In genomic region chr5:9035457-9035856, GRCm38 (mm10) we compare ENCODE assay signal across 24 mouse cellular contexts. TPM values are rescaled to one million over a fixed set of nuclear protein-coding genes. Genes with fewer than 3 reads are reported as not detected.
DNase-seq lines count a peak whose midpoint lies in the region; ATAC-seq and TF ChIP-seq lines count a peak whose summit lies in the region.
"Had no signal": no experiment of that assay in that cellular context is flagged by ENCODE, and none has a peak within 500 bp of the region (broad histone marks: within the 10 kb centered on the region; RNA-seq: fewer than 3 reads in every experiment).

No protein-coding gene starts in this region.

- H3K4me3 ChIP-seq in liver, adult 2 months (ENCODE audit: insufficient read depth, low read depth, low read length): no peak overlapping the region
- H3K4me3 ChIP-seq in liver, embryonic 12.5 days: no peak overlapping the region
- H3K4me3 ChIP-seq: embryonic facial prominence, embryonic 12.5 days; embryonic facial prominence, embryonic 15.5 days; forebrain, embryonic 12.5 days; forebrain, embryonic 15.5 days; heart, adult 2 months; heart, embryonic 10.5 days; heart, embryonic 13.5 days; hindbrain, embryonic 12.5 days; hindbrain, embryonic 15.5 days had no signal

- no peak for TF ChIP-seq POLR2A in liver, adult 2 months (IDR thresholded peaks at IDR 0.05; ENCODE audit: extremely low read depth, insufficient read depth, low read length)

- H3K27ac ChIP-seq in liver, adult 2 months (replicated peaks; ENCODE audit: insufficient read depth, low read depth, low read length): peak overlapping the region; percentile 92
- no peak overlapping the region for H3K27ac ChIP-seq in liver, embryonic 12.5 days
- H3K27ac ChIP-seq: embryonic facial prominence, embryonic 12.5 days; embryonic facial prominence, embryonic 15.5 days; forebrain, embryonic 12.5 days; forebrain, embryonic 15.5 days; heart, adult 2 months; heart, embryonic 10.5 days; heart, embryonic 13.5 days; hindbrain, embryonic 12.5 days; hindbrain, embryonic 15.5 days had no signal

- no peak overlapping the region for H3K4me2 ChIP-seq in liver, embryonic 12.5 days
- H3K4me2 ChIP-seq: embryonic facial prominence, embryonic 12.5 days; embryonic facial prominence, embryonic 15.5 days; forebrain, embryonic 12.5 days; forebrain, embryonic 15.5 days; heart, embryonic 13.5 days; hindbrain, embryonic 12.5 days; hindbrain, embryonic 15.5 days had no signal

- 79% methylated on average over 4 of the region's 4 CpGs for WGBS in liver, adult 2 months
- 80% methylated on average over 4 of the region's 4 CpGs for WGBS in liver, embryonic 12.5 days (ENCODE audit: insufficient replicate concordance)

- no peaks in the 10 kb centered on the region for H3K9me3 ChIP-seq in liver, embryonic 12.5 days (replicated peaks)
- H3K9me3 ChIP-seq: embryonic facial prominence, embryonic 12.5 days; embryonic facial prominence, embryonic 15.5 days; forebrain, embryonic 12.5 days; forebrain, embryonic 15.5 days; heart, embryonic 10.5 days; heart, embryonic 13.5 days; hindbrain, embryonic 12.5 days; hindbrain, embryonic 15.5 days had no signal

- H3K9ac ChIP-seq in liver, adult 2 months (ENCODE audit: low read depth, low read length): no peak overlapping the region
- H3K9ac ChIP-seq in liver, embryonic 12.5 days: no peak overlapping the region
- H3K9ac ChIP-seq: embryonic facial prominence, embryonic 12.5 days; embryonic facial prominence, embryonic 15.5 days; forebrain, embryonic 12.5 days; forebrain, embryonic 15.5 days; heart, embryonic 13.5 days; hindbrain, embryonic 12.5 days; hindbrain, embryonic 15.5 days had no signal

- no peaks in the 10 kb centered on the region for H3K79me2 ChIP-seq in liver, adult 2 months (ENCODE audit: control insufficient read depth, insufficient read depth, low read length)

- no peaks in the 10 kb centered on the region for H3K36me3 ChIP-seq in liver, adult 2 months (ENCODE audit: control insufficient read depth, insufficient read depth, low read length)
- no peaks in the 10 kb centered on the region for H3K36me3 ChIP-seq in liver, embryonic 12.5 days
- H3K36me3 ChIP-seq: embryonic facial prominence, embryonic 12.5 days; embryonic facial prominence, embryonic 15.5 days; forebrain, embryonic 12.5 days; forebrain, embryonic 15.5 days; heart, embryonic 10.5 days; heart, embryonic 13.5 days; hindbrain, embryonic 12.5 days; hindbrain, embryonic 15.5 days had no signal

- peaks cover 23% of the 10 kb centered on the region for H3K4me1 ChIP-seq in liver, adult 2 months (ENCODE audit: control insufficient read depth, insufficient read depth, low read length)
- no peaks in the 10 kb centered on the region; the same call in 1 of the 2 replicates for H3K4me1 ChIP-seq in liver, embryonic 12.5 days
- H3K4me1 ChIP-seq: embryonic facial prominence, embryonic 15.5 days; forebrain, embryonic 12.5 days; forebrain, embryonic 15.5 days; heart, embryonic 10.5 days; heart, embryonic 13.5 days; hindbrain, embryonic 12.5 days; hindbrain, embryonic 15.5 days had no signal

- peak; percentile 5 for DNase-seq in cerebellum, adult 9-10 months
- DNase-seq in cerebellum, adult 11-12 months: no peak
- peak; percentile 16 to 67 for DNase-seq in cerebellum, postnatal 14 days
- no peak for DNase-seq in cerebellum, adult 11 months
- no peak for DNase-seq in liver, adult 2 months (ENCODE audit: extremely low read depth, low read depth, low spot score)
- peak; percentile 51 for DNase-seq in fat pad, adult 2 months (ENCODE audit: extremely low read depth, low read depth, low spot score)
- DNase-seq in layer of hippocampus, postnatal 10 days (ENCODE audit: low spot score in 2 of 2): no peak
- DNase-seq: adrenal gland, adult 8-10 months; adrenal gland, postnatal 25 days; cerebellum, adult 8-10 months; gastrocnemius, postnatal 25 days; heart, adult 2 months; heart, postnatal 14 days; heart, postnatal 4 days had no signal

- TF ChIP-seq CTCF in liver, adult 2 months (IDR thresholded peaks at IDR 0.05; ENCODE audit: low read depth, low read length): no peak

- no peaks in the 10 kb centered on the region for H3K27me3 ChIP-seq in liver, adult 2 months (ENCODE audit: control insufficient read depth, insufficient read depth, low read length)
- no peaks in the 10 kb centered on the region for H3K27me3 ChIP-seq in liver, embryonic 12.5 days (replicated peaks)
- H3K27me3 ChIP-seq: embryonic facial prominence, embryonic 12.5 days; embryonic facial prominence, embryonic 15.5 days; forebrain, embryonic 12.5 days; forebrain, embryonic 15.5 days; heart, embryonic 13.5 days; hindbrain, embryonic 12.5 days; hindbrain, embryonic 15.5 days had no signal

- ATAC-seq in liver, embryonic 12.5 days: no peak
- ATAC-seq: activated CD4-positive, CD25-positive, alpha-beta regulatory T cell, adult 4 months; forebrain, embryonic 15.5 days had no signal

RNA-seq across cellular contexts. Expression of gene Crot, which starts 38.3 kb away (rescaled TPM):
- 480 and 523 TPM in 2 replicates for total RNA-seq in liver, adult 2 months (2014; rRNA removed)
- polyA plus RNA-seq in liver, adult 2 months (2012; rRNA removed): 152 and 154 TPM in 2 replicates
- polyA plus RNA-seq in liver, embryonic 12.5 days (2016; fragmentation: Nextera tagmentation; extraction: Ambion mirVana): 30.1 and 31.4 TPM in 2 replicates
- 10 to 100 TPM; 22.3 to 22.4 TPM for total RNA-seq in layer of hippocampus, postnatal 10 days (2021)

Comparison
In these comparisons a context has a peak if more than half of its experiments do, and no peak if none do; other contexts are left out.
1. DNase-seq: peak in cerebellum, adult 9-10 months (single experiment), cerebellum, postnatal 14 days (2 of 2) and fat pad, adult 2 months (single experiment); none in cerebellum, adult 11-12 months (single experiment), cerebellum, adult 11 months (single experiment), liver, adult 2 months (single experiment) and layer of hippocampus, postnatal 10 days (0 of 2).
2. RNA of gene Crot, which starts 38.3 kb away (total RNA-seq): 480 to 523 TPM in liver, adult 2 months; 22.3 to 22.4 TPM in layer of hippocampus, postnatal 10 days; every median in the first group is over 10 times any median in the second.